Mouse (Mus musculus): ENCODE measurements around the gene Cox7b. TPM values are rescaled to one million over a fixed set of nuclear protein-coding genes. Genes with fewer than 3 reads are reported as not detected.

Cox7b gene
- total RNA-seq, 2 experiments from 2014 or later: 336 to 348 TPM

Other genes starting within 250 kb of the Cox7b start
- gene Atrx, start 86.3 kb upstream of the Cox7b start, total RNA-seq (2021): 100 to 1,000 TPM; 173 to 184 TPM
- gene Magt1, start 3.8 kb upstream of the Cox7b start, total RNA-seq (2021): 10 to 100 TPM; 17.6 TPM
- gene Atp7a, start 11.6 kb downstream of the Cox7b start, total RNA-seq (2021): 10 to 100 TPM in 1 of 2 experiments, 1 to 10 TPM in 1; 8.7 to 11.3 TPM
- gene Tlr13, start 127.5 kb downstream of the Cox7b start, total RNA-seq (2021): 1 to 10 TPM; 1.2 to 2.0 TPM
- 100 to 1,000 TPM; 416 to 450 TPM for gene Pgk1, start 171.4 kb downstream of the Cox7b start, total RNA-seq (2021)
- gene Taf9b, start 205.5 kb downstream of the Cox7b start, total RNA-seq (2021): 10 to 100 TPM; 24.8 to 29.9 TPM
- gene Fnd3c2, start 239.7 kb downstream of the Cox7b start, total RNA-seq (2021): not detected

Data from layer of hippocampus, postnatal 14 days (tissue).